Mouse (Mus musculus) midbrain, embryonic 12.5 days (tissue): ENCODE measurements around the gene Agap1. TPM values are rescaled to one million over a fixed set of nuclear protein-coding genes. Genes with fewer than 3 reads are reported as not detected.

Experiments
- ATAC-seq: fragments of 200-750 bp; cut with Nextera tagmentation; 2 replicates; pipeline ENCODE4 v1.8.0; 2017; ENCODE audit warnings: low read depth, moderate TSS enrichment, moderate library complexity; ENCODE audit not compliant: low FRiP score
- H3K27ac ChIP-seq: fragments of 300-500 bp; sonication (generic); replicated peaks from 2 replicates; pipeline ENCODE4 v1.5.1; 2016; ENCODE audit warnings: mild to moderate bottlenecking
- H3K27me3 ChIP-seq: fragments of 300-500 bp; sonication (generic); 2 replicates; pipeline ENCODE4 v1.6.1; 2016; ENCODE audit warnings: mild to moderate bottlenecking
- H3K36me3 ChIP-seq: fragments of 300-500 bp; sonication (generic); 2 replicates; pipeline ENCODE4 v1.6.1; 2016
- H3K4me1 ChIP-seq: fragments of 300-500 bp; sonication (generic); 2 replicates; pipeline ENCODE4 v1.6.1; 2016
- H3K4me2 ChIP-seq: fragments of 300-500 bp; sonication (generic); replicated peaks from 2 replicates; pipeline ENCODE4 v1.6.1; 2016; ENCODE audit warnings: mild to moderate bottlenecking, moderate library complexity
- H3K4me3 ChIP-seq: fragments of 300-500 bp; sonication (generic); 2 replicates; pipeline ENCODE4 v1.5.1; 2016; ENCODE audit warnings: mild to moderate bottlenecking
- H3K9ac ChIP-seq: fragments of 300-500 bp; sonication (generic); replicated peaks from 2 replicates; pipeline ENCODE4 v1.6.1; 2016; ENCODE audit warnings: mild to moderate bottlenecking, moderate library complexity
- H3K9me3 ChIP-seq: fragments of 300-500 bp; sonication (generic); 2 replicates; pipeline ENCODE4 v1.6.1; 2016; ENCODE audit warnings: mild to moderate bottlenecking
- WGBS: fragments of 180-500 bp; shearing (Covaris S2); methylation state at CpG from one replicate; pipeline ENCODE4 v1.1.7; 2016; 5-methylcytosine and 5-hydroxymethylcytosine counted together
- polyA plus RNA-seq: library from polyadenylated mRNA; unstranded; fragments of >200 nt; fragmentation: Nextera tagmentation; extraction: Ambion mirVana; gene quantifications from 2 replicates; pipeline ENCODE4 v1.2.1, GENCODE M21; 2016

The Agap1 gene
- polyA plus RNA-seq, 1 experiment from 2014 or later = 61.9 TPM

DNA sequence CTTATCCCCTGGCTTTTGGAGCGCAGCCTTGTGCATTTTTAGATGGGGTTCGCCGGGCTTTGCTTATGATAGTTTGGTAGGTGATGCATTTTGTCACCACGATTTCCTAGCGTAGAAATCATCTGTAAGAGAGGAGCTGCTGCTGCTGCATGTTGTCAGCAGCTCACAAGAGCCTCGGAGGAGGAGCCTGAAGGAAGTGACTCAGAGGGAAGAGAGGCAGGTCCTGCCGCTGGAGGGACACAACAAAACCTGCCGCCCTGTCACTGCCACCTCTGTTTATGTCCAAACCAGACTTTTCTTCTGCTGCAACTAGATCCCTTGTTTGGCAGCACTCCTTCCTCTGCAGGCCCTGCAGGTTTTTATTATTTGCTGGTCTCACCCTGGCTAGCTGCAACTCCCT, 8.5 kb downstream of the Agap1 start:
- Histone ChIP-seq H3K4me1 (peaks cover 64% of the 10 kb centered on the region), H3K36me3 (peaks cover 4% of the 10 kb centered on the region; the same call in 1 of the 2 replicates), H3K4me2 (no peak overlapping the region), H3K27me3 (no peaks in the 10 kb centered on the region), H3K9ac (no peak overlapping the region), H3K4me3 (no peak overlapping the region), H3K27ac (no peak overlapping the region), H3K9me3 (peaks cover 7% of the 10 kb centered on the region)
- no peak for ATAC-seq
- WGBS = 59% methylated on average over 8 of the region's 8 CpGs

DNA sequence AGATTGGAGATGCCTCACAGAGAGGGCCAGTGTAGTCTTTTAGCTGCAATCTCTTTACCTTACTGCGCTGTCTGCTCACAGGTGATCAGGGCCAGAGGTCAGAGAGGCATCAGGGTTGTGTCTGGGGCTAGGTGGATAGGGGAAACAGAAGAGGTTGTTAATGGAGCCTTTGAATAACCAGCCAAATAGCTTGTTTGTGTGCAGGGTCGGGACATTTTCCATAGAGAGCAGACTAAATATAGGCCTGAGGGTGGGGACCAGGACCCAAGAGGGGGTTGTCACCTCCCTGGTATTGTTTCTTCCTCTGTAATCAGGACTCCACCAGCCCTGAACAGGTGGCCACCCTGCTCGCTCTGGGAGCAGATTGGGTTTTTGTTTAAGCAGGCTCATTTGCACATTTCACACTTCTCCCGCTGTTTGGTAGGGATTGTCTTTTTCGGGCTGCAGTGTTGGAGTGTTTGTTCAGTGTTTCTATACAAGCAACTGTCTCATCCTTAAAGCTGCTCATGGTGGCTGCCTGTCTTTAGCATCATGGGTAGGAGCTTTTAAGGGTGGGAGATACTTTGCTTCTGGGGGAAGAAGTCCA, 10.9 kb downstream of the Agap1 start:
- no peak for ATAC-seq
- peak overlapping the region; percentile 20; the same call in 1 of the 2 replicates for H3K9ac ChIP-seq
- H3K4me1 ChIP-seq = peaks cover 74% of the 10 kb centered on the region
- H3K4me3 ChIP-seq = no peak overlapping the region
- 0 out of 2 replicates have a peak overlapping the region, but pooled peaks have one; percentile 11 for H3K4me2 ChIP-seq
- H3K36me3 ChIP-seq = no peaks in the 10 kb centered on the region
- no peaks in the 10 kb centered on the region for H3K9me3 ChIP-seq
- no peaks in the 10 kb centered on the region for H3K27me3 ChIP-seq
- H3K27ac ChIP-seq = peak overlapping the region; percentile 39; the same call in 1 of the 2 replicates
- 16% methylated on average over 5 of the region's 5 CpGs for WGBS

DNA sequence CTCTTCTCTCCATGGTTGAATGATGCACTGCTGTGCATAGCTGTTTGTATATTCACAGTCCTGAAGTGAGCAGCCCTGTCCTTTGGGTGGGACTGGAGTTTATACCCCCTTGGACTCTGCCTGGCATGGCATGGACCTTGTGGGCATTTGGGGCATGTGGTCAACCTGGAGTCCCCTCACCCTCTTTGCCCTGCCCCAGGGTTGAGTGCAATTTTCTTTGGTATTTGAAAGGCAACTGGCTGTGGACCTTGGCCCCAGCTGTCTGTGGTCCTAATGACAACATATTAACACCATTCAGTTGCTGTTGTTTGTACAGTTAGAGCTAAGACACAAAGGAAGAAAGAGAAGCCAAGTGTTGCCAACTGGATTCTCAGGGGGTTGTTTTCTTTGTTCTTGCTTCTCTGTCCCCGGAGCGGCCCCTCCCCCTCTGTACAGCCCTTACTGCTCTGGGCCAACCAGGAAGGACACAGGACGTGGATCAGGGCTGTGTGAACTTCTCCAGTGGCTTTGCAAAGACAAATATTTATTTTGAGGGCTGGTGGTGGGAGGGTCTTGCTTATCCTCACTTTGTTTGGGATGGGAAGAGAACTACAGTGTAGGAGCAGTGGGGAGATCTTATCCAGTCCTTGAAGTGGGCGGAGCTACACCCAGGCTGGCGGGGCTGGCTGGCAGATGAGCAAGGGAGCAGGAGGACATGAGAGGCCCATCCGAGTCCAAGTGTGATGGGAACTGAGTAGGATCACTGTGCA, 12.9 kb downstream of the Agap1 start:
- Histone ChIP-seq H3K36me3 (no peaks in the 10 kb centered on the region), H3K4me3 (no peak overlapping the region), H3K9me3 (no peaks in the 10 kb centered on the region), H3K4me1 (peaks cover 72% of the 10 kb centered on the region), H3K27ac (peak overlapping the region; percentile 49; the same call in 1 of the 2 replicates), H3K4me2 (no peak overlapping the region), H3K27me3 (no peaks in the 10 kb centered on the region), H3K9ac (no peak overlapping the region)
- 27% methylated on average over 6 of the region's 6 CpGs for WGBS
- ATAC-seq = peak; percentile 50; the same call in 1 of the 2 replicates

DNA sequence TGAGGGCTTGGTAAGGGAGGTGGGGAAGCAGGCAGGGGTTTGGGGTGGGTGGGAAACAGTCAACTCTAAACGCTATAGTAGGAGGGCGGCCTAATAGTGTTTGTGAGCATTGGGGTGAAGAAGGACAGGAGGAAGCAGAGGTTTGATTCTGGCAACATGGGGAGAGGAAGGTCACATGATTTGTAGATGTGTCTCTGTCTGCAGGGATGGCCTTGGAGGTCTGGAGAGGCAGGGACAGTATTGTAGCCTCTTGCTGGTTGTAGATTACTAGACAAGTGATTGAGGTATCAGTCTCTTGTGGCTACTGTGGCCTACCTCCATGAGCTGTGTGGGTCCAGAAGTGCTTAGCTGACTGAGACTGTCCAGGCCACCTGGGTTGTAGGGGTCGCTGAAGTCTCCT, 13.5 kb downstream of the Agap1 start:
- Histone ChIP-seq H3K27ac (no peak overlapping the region), H3K9ac (no peak overlapping the region), H3K4me1 (peaks cover 70% of the 10 kb centered on the region), H3K4me2 (no peak overlapping the region), H3K36me3 (no peaks in the 10 kb centered on the region), H3K9me3 (no peaks in the 10 kb centered on the region), H3K4me3 (no peak overlapping the region), H3K27me3 (no peaks in the 10 kb centered on the region)
- WGBS = 58% methylated on average over 3 of the region's 3 CpGs
- ATAC-seq = no peak

DNA sequence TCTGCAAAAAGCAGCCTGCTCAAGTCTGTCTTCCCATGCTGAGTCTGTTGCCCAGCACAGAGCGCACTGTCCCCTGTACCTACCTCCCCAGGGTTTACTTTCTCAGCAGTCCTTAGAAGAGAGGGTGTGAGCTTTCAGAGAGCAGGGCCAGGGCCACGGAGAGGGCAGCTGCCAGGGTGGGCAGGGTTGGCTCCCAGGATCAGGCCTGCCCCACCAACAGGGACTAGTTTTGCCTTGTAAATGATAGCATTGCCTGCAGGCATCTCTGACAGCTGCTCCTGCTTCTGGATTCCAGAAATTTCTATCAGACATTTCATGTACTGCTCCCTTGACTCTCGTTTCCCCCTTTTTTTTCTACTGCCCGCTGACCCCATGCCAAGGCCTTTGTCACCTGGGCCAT, 16.8 kb downstream of the Agap1 start:
- 0 out of 2 replicates have a peak overlapping the region, but pooled peaks have one; percentile 31 for H3K27ac ChIP-seq
- peaks cover 56% of the 10 kb centered on the region for H3K4me1 ChIP-seq
- H3K4me2 ChIP-seq = no peak overlapping the region
- 76% methylated on average over 4 of the region's 4 CpGs for WGBS
- no peak for ATAC-seq
- H3K36me3 ChIP-seq = no peaks in the 10 kb centered on the region
- no peak overlapping the region for H3K4me3 ChIP-seq
- no peak overlapping the region for H3K9ac ChIP-seq
- no peaks in the 10 kb centered on the region for H3K9me3 ChIP-seq
- H3K27me3 ChIP-seq = no peaks in the 10 kb centered on the region

DNA sequence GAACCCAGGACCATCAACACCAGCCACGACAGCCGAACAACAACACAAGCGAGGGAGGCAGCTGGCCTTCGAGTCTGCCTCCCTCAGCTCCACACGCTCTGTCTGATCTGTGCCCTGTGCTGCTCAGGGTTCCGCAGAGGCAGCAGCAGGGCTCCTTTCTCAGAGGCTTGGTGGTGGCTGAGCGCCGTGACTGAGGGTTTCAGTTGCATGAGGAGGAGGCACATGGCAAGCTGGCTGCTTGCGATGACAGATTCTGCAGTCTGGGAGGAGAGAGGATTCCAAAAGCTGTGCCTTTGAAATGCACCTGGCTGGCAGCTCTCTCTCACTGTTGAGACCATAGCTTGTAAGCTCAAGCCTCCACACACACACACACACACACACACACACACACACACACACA, 17.3 kb downstream of the Agap1 start:
- Histone ChIP-seq H3K27me3 (no peaks in the 10 kb centered on the region), H3K4me1 (peaks cover 51% of the 10 kb centered on the region), H3K4me3 (no peak overlapping the region), H3K4me2 (no peak overlapping the region), H3K9me3 (no peaks in the 10 kb centered on the region), H3K27ac (0 out of 2 replicates have a peak overlapping the region, but pooled peaks have one; percentile 31), H3K36me3 (no peaks in the 10 kb centered on the region), H3K9ac (no peak overlapping the region)
- WGBS = 72% methylated on average over 9 of the region's 9 CpGs
- no peak for ATAC-seq

DNA sequence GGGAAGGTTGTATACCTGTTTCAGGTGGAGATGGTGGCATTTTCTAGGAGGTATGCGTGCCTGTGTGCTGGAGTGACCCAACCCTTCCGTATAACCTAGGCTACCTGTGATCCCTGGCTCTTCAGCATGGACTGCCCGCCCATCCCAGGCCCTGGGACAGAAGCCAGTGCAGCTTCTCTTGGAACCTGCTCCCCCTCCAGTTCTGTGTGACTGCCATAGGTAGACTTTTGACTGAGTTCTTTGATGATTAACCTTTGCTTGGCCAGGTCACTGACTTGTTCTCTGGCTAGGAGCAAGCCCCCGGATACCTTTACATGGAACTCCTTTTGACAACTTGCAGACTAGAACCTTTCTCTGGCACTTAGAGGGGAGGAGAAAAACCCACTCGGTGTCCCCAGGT, 19.3 kb downstream of the Agap1 start:
- Histone ChIP-seq H3K36me3 (no peaks in the 10 kb centered on the region), H3K27ac (no peak overlapping the region), H3K27me3 (no peaks in the 10 kb centered on the region), H3K9me3 (no peaks in the 10 kb centered on the region), H3K4me2 (no peak overlapping the region), H3K4me3 (no peak overlapping the region), H3K9ac (no peak overlapping the region), H3K4me1 (peaks cover 30% of the 10 kb centered on the region)
- no peak for ATAC-seq
- WGBS = 87% methylated on average over 5 of the region's 5 CpGs

DNA sequence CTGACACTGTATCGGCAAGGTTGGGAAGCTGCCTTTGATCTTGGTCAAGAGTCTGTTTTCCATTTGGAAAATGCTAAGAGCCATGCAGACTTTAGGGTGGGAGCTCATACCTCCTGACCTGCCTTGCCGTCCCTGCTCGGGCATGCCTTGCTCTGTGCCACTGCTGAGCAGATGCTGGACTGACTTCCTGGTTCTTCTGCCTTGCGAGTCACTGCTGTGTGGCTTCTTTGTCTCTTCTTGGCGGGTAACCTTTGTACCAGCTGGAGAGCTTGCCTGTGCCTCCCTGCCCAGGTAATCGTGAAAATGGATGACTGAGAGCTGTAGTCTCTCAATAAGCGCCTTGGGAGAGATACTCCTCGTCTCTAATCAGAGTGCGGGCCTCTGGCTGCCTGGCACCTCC, 20.2 kb downstream of the Agap1 start:
- no peak for ATAC-seq
- no peak overlapping the region for H3K4me3 ChIP-seq
- H3K4me2 ChIP-seq = no peak overlapping the region
- peaks cover 24% of the 10 kb centered on the region for H3K4me1 ChIP-seq
- H3K27ac ChIP-seq = no peak overlapping the region
- no peaks in the 10 kb centered on the region for H3K27me3 ChIP-seq
- H3K9ac ChIP-seq = no peak overlapping the region
- H3K36me3 ChIP-seq = no peaks in the 10 kb centered on the region
- H3K9me3 ChIP-seq = no peaks in the 10 kb centered on the region
- WGBS = 85% methylated on average over 9 of the region's 9 CpGs

DNA sequence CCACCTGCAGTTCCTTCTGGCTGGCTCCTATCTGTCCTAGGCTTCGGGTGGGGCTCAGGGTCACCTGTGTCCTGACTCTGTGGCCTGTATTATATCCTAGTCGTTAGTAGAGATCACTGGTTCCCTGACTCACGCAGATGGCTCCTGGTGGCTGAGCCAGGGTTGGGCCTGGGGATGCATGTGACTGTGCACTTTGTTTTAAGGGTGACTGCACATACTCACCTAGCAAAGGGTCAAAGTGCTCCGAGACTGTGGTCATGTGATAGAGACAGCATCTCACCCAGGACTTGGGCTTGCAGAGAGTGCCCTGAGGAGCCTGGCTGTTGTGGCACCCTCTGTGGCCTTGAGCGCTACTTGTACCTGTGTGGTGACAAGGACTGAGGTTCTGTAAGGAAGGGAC, 22.4 kb downstream of the Agap1 start:
- WGBS = 92% methylated on average over 5 of the region's 5 CpGs

DNA sequence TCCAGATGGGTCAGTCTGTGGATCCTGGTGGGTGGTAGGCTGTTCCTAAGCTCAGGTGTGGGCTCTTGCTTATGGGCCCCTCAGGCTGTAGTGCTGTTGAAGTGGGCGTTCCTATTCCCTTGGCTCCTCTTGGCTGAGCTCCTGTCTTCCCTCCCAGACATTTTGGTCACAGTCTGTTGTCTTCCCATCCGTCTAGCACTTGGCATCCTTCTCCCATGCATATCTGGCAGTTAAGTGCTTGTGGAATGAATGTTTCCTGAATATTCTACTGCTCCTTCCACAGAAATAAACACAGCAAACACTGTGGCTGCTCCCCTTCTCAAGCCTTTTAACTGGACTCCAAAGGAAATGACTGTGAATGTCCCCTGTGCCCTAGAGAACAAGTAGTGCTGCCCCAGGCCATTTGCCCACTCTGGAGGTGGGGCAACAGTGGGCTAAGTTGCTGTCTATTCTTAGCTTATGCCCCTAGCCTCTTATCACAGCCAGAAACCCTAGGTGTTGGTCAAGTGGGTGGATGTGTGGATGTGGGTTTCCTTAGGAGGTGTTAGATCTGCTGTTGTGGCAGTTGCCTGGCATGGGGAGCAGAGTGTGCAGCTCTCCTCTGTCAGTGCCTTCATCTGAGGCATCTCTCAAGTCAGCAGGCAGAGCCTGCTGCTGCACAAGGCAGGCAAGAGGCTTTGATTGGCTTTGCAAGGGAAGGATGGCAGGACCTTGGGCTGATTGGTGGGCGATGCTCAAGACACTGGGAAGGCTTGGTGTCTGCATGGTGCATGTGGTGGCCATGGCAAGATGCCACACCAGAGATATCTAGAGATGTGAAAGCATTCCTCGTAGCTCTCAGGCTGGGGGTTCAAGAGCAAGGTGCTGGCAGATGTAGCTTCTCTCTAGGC, 24.2 kb downstream of the Agap1 start:
- Histone ChIP-seq H3K9me3 (no peaks in the 10 kb centered on the region), H3K4me3 (no peak overlapping the region), H3K4me1 (peaks cover 39% of the 10 kb centered on the region), H3K9ac (no peak overlapping the region), H3K4me2 (no peak overlapping the region), H3K27ac (no peak overlapping the region), H3K27me3 (no peaks in the 10 kb centered on the region), H3K36me3 (no peaks in the 10 kb centered on the region)
- ATAC-seq = no peak
- WGBS = 93% methylated on average over 4 of the region's 4 CpGs

More for the DNA sequence above, 22.4 kb downstream of the Agap1 start:
- Histone ChIP-seq H3K27me3 (no peaks in the 10 kb centered on the region), H3K9ac (no peak overlapping the region), H3K36me3 (no peaks in the 10 kb centered on the region), H3K4me2 (no peak overlapping the region), H3K27ac (no peak overlapping the region), H3K4me3 (no peak overlapping the region), H3K9me3 (no peaks in the 10 kb centered on the region), H3K4me1 (peaks cover 26% of the 10 kb centered on the region)
- ATAC-seq = no peak

DNA sequence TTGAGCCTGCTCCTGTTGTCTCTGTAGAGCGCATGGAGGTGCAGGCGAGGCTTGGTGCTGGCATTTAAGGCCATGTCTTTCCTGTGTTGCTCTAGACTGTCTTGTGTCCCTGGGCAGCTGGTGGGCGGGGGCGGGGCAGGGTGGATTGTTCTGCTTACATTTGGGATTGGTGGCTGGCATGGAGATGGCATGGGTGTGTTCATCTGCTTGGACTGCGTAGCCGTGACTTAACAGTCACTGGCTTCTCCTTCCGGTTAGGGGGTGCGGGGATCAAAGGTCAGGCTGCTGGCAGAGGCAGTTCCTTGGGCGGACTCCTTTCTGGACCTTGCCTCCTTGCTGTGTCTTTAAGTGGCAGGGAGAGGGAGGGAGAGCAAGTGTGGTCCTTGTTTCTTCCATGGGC, 26.5 kb downstream of the Agap1 start:
- 74% methylated on average over 9 of the region's 9 CpGs for WGBS

DNA sequence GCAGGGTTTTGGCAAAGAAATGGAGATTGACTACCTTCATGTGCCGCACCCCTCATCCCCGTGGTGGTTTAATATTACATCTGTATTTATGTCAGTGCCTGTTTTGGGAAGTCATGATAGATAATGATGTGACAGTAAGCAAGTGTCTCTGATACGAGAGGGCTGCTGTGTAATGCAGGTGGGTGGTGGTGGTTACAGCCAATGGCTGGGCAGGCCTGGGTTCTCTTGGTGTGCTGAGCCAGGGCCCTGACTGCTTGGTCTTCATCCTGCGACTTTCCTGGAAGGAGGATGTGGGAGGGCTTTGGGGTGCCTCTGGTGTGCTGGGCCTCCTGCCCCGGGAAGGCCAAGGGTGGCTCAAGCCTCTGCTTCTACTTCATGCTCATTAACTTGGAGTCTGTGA, 28.2 kb downstream of the Agap1 start:
- no peak overlapping the region for H3K27ac ChIP-seq
- no peak overlapping the region for H3K9ac ChIP-seq
- no peaks in the 10 kb centered on the region for H3K9me3 ChIP-seq
- ATAC-seq = no peak
- no peak overlapping the region for H3K4me2 ChIP-seq
- no peaks in the 10 kb centered on the region for H3K36me3 ChIP-seq
- no peak overlapping the region for H3K4me3 ChIP-seq
- H3K4me1 ChIP-seq = peaks cover 35% of the 10 kb centered on the region
- no peaks in the 10 kb centered on the region for H3K27me3 ChIP-seq
- 77% methylated on average over 5 of the region's 5 CpGs for WGBS

More for the DNA sequence above, 26.5 kb downstream of the Agap1 start:
- Histone ChIP-seq H3K9me3 (no peaks in the 10 kb centered on the region), H3K4me1 (peaks cover 33% of the 10 kb centered on the region), H3K27ac (no peak overlapping the region), H3K9ac (no peak overlapping the region), H3K4me3 (no peak overlapping the region), H3K36me3 (no peaks in the 10 kb centered on the region), H3K27me3 (no peaks in the 10 kb centered on the region), H3K4me2 (no peak overlapping the region)
- no peak for ATAC-seq
